Mouse (Mus musculus) MEL (cell line): ENCODE data around the gene Cdip1. TPM values are rescaled to one million over a fixed set of nuclear protein-coding genes. Genes with fewer than 3 reads are reported as not detected.

Experiments used
- DNase-seq: peaks from one replicate; pipeline ENCODE4 v3.0.0; 2011; ENCODE audit warnings: low read depth, low spot score
- H3K27ac ChIP-seq: 2 replicates; pipeline ENCODE4 v1.5.1; 2012; ENCODE audit warnings: low read depth, mild to moderate bottlenecking, control low read depth, low read length, moderate library complexity; ENCODE audit not compliant: control insufficient read depth
- H3K27me3 ChIP-seq, 2 experiments: fragments of 150-350 bp in 1 of 2; sonication (generic) in 1 of 2; 2 replicates each; pipeline ENCODE4 v1.6.1; 2012; ENCODE audit warnings: low read length in 2 of 2, mild to moderate bottlenecking in 2 of 2, improper control_type of control experiment in 1 of 2, moderate library complexity in 1 of 2; ENCODE audit not compliant: insufficient read depth in 2 of 2, control insufficient read depth in 1 of 2
- H3K36me3 ChIP-seq, 2 experiments: 2 replicates each; pipeline ENCODE4 v1.6.1; 2012 to 2014; ENCODE audit warnings: low read length in 2 of 2, improper control_type of control experiment in 1 of 2, inconsistent platforms in 1 of 2, mild to moderate bottlenecking in 1 of 2; ENCODE audit not compliant: insufficient read depth in 2 of 2, control insufficient read depth in 1 of 2
- H3K4me1 ChIP-seq, 2 experiments: fragments of 150-350 bp in 1 of 2; sonication (generic) in 1 of 2; 2 replicates each; pipeline ENCODE4 v1.6.1; 2012; ENCODE audit warnings: low read length in 2 of 2, improper control_type of control experiment in 1 of 2, mild to moderate bottlenecking in 1 of 2; ENCODE audit not compliant: insufficient read depth in 2 of 2, control insufficient read depth in 1 of 2
- H3K4me3 ChIP-seq, 2 experiments: fragments of 150-350 bp in 1 of 2; sonication (generic) in 1 of 2; 2 replicates each; pipeline ENCODE4 v1.5.1; 2012; ENCODE audit warnings: low read depth in 2 of 2, low read length in 2 of 2, mild to moderate bottlenecking in 2 of 2, moderate library complexity in 2 of 2, control low read depth in 1 of 2, improper control_type of control experiment in 1 of 2; ENCODE audit not compliant: control insufficient read depth in 1 of 2, insufficient read depth in 1 of 2
- H3K79me2 ChIP-seq: 2 replicates; pipeline ENCODE4 v1.6.1; 2012; ENCODE audit warnings: mild to moderate bottlenecking, low read length, moderate library complexity; ENCODE audit not compliant: control insufficient read depth, poor library complexity, insufficient read depth
- H3K9ac ChIP-seq: 2 replicates; pipeline ENCODE4 v1.6.1; 2012; ENCODE audit warnings: low read depth, mild to moderate bottlenecking, control low read depth, low read length, moderate library complexity; ENCODE audit not compliant: control insufficient read depth, poor library complexity, severe bottlenecking
- H3K9me3 ChIP-seq: fragments of 150-350 bp; sonication (generic); replicated peaks from 2 replicates; pipeline ENCODE4 v1.6.1; 2012; ENCODE audit warnings: mild to moderate bottlenecking, low read length, improper control_type of control experiment, moderate library complexity; ENCODE audit not compliant: insufficient read depth
- BHLHE40 ChIP-seq: IDR thresholded peaks from 2 replicates; pipeline ENCODE4 v1.6.1; 2012; ENCODE audit warnings: low read depth, mild to moderate bottlenecking, inconsistent platforms, low read length, improper control_type of control experiment, borderline replicate concordance
- CHD1 ChIP-seq: IDR thresholded peaks from 2 replicates; pipeline ENCODE4 v1.6.1; 2012; ENCODE audit warnings: low read depth, mild to moderate bottlenecking, inconsistent platforms, low read length, improper control_type of control experiment
- CHD2 ChIP-seq: IDR thresholded peaks from 2 replicates; pipeline ENCODE4 v1.6.1; 2011; ENCODE audit warnings: low read length, improper control_type of control experiment
- E2F4 ChIP-seq: IDR thresholded peaks from 2 replicates; pipeline ENCODE4 v1.6.1; 2011; ENCODE audit warnings: low read depth, low read length, improper control_type of control experiment, borderline replicate concordance
- ELF1 ChIP-seq: IDR thresholded peaks from 2 replicates; pipeline ENCODE4 v1.6.1; 2014; ENCODE audit warnings: low read depth, mild to moderate bottlenecking, inconsistent platforms, low read length, improper control_type of control experiment, moderate library complexity
- EP300 ChIP-seq, 2 experiments: IDR thresholded peaks; 2 replicates each; pipeline ENCODE4 v1.6.1; 2011; ENCODE audit warnings: improper control_type of control experiment in 2 of 2, low read length in 2 of 2, low read depth in 1 of 2, mild to moderate bottlenecking in 1 of 2
- ETS1 ChIP-seq: IDR thresholded peaks from 2 replicates; pipeline ENCODE4 v1.6.1; 2012; ENCODE audit warnings: low read depth, mild to moderate bottlenecking, inconsistent platforms, low read length, improper control_type of control experiment, moderate library complexity
- GABPA ChIP-seq: IDR thresholded peaks from 2 replicates; pipeline ENCODE4 v1.6.1; 2012; ENCODE audit warnings: low read depth, mild to moderate bottlenecking, inconsistent platforms, low read length, improper control_type of control experiment, moderate library complexity
- JUND ChIP-seq: IDR thresholded peaks from 2 replicates; pipeline ENCODE4 v1.6.1; 2011; ENCODE audit warnings: low read depth, mild to moderate bottlenecking, improper control_type of control experiment, low read length
- KAT2A ChIP-seq: conservative IDR thresholded peaks from 2 replicates; pipeline ENCODE4 v1.6.1; 2012; ENCODE audit warnings: low read depth, low read length, improper control_type of control experiment, inconsistent platforms
- MAFK ChIP-seq: IDR thresholded peaks from 2 replicates; pipeline ENCODE4 v1.6.1; 2011; ENCODE audit warnings: low read depth, mild to moderate bottlenecking, low read length, improper control_type of control experiment, borderline replicate concordance
- MAX ChIP-seq: IDR thresholded peaks from 2 replicates; pipeline ENCODE4 v1.6.1; 2011; ENCODE audit warnings: low read length, improper control_type of control experiment
- MAZ ChIP-seq: IDR thresholded peaks from 2 replicates; pipeline ENCODE4 v1.6.1; 2012; ENCODE audit warnings: low read depth, mild to moderate bottlenecking, inconsistent platforms, low read length, improper control_type of control experiment
- NRF1 ChIP-seq: IDR thresholded peaks from 2 replicates; pipeline ENCODE4 v1.6.1; 2014; ENCODE audit warnings: low read depth, mild to moderate bottlenecking, inconsistent platforms, low read length, improper control_type of control experiment, moderate library complexity; ENCODE audit not compliant: poor library complexity, insufficient read depth, severe bottlenecking
- POLR2AphosphoS2 ChIP-seq: IDR thresholded peaks from 2 replicates; pipeline ENCODE4 v1.6.1; 2011; ENCODE audit warnings: low read length, improper control_type of control experiment
- POLR2AphosphoS5 ChIP-seq: IDR thresholded peaks from 2 replicates; pipeline ENCODE4 v1.6.1; 2012; ENCODE audit warnings: low read depth, borderline replicate concordance, mild to moderate bottlenecking, inconsistent platforms, low read length, moderate library complexity, mixed read lengths
- RAD21 ChIP-seq: IDR thresholded peaks from 2 replicates; pipeline ENCODE4 v1.6.1; 2011; ENCODE audit warnings: mild to moderate bottlenecking, low read depth, low read length, improper control_type of control experiment
- RCOR1 ChIP-seq: IDR thresholded peaks from 2 replicates; pipeline ENCODE4 v1.6.1; 2012; ENCODE audit warnings: low read depth, mild to moderate bottlenecking, inconsistent platforms, low read length, improper control_type of control experiment
- SIN3A ChIP-seq: IDR thresholded peaks from 2 replicates; pipeline ENCODE4 v1.6.1; 2012; ENCODE audit warnings: low read length, improper control_type of control experiment, inconsistent platforms
- TCF12 ChIP-seq: IDR thresholded peaks from 2 replicates; pipeline ENCODE4 v1.6.1; 2014; ENCODE audit warnings: low read depth, mild to moderate bottlenecking, inconsistent platforms, low read length, improper control_type of control experiment, moderate library complexity
- ZC3H11A ChIP-seq: IDR thresholded peaks from 2 replicates; pipeline ENCODE4 v1.6.1; 2012; ENCODE audit warnings: low read depth, mild to moderate bottlenecking, inconsistent platforms, low read length, improper control_type of control experiment
- ZMIZ1 ChIP-seq: IDR thresholded peaks from 2 replicates; pipeline ENCODE4 v1.6.1; 2012; ENCODE audit warnings: low read depth, mild to moderate bottlenecking, inconsistent platforms, low read length, improper control_type of control experiment, moderate library complexity
- polyA plus RNA-seq, 2 experiments: library from polyadenylated mRNA; stranded (reverse) in 1 of 2; unstranded in 1 of 2; fragments of >175 nt in 1 of 2; fragments of >200 nt in 1 of 2; gene quantifications; 2 replicates each; pipeline versions ENCODE4 v1.2.1 to v1.2.4; 2012; ENCODE audit warnings: low replicate concordance in 2 of 2, low read depth in 1 of 2; ENCODE audit not compliant: insufficient read length in 2 of 2, insufficient read depth in 1 of 2, missing spikeins in 1 of 2
- total RNA-seq: library from RNA; depleted of rRNA; stranded (reverse); fragments of 300-350 nt; gene quantifications from 2 replicates; pipeline ENCODE4 v1.2.3, GENCODE M21; 2012

Gene Cdip1
- total and polyA plus RNA-seq, 3 experiments, result 24.8 to 97.8 (median 32.8) TPM

DNA sequence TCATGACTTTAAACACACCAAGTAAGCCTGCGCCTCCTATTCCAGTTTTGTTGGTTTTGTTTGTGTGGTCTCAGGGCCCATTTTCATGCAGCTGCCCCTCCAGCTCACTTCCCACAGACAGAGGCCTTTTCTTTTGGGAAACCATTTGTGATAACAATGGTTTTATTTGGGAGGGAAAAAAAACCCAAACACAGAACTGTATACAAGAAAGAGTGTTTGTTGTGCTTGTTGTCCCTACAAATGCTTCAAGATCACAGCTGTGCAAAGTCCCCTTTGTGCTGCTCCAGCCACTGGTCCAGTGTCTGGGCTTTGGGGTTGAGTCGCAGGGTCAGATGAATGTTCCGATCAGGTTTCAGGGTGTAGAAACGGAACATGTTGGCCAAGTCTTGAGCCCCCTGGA lies 78.9 kb downstream of the Cdip1 start:
- TF ChIP-seq NRF1 (no peak), RAD21 (no peak), JUND (no peak), KAT2A (no peak), ZC3H11A (no peak), MAX (no peak), POLR2AphosphoS2 (no peak), E2F4 (no peak), POLR2AphosphoS5 (no peak), CHD2 (no peak), MAFK (no peak), ZMIZ1 (no peak), RCOR1 (no peak), TCF12 (no peak), MAZ (no peak), ETS1 (no peak), ELF1 (no peak), GABPA (no peak)
- no peaks in the 10 kb centered on the region for H3K9me3 ChIP-seq
- H3K9ac ChIP-seq, result no peak overlapping the region
- no peak overlapping the region for H3K4me3 ChIP-seq
- H3K36me3 ChIP-seq, result peaks cover 0 to 15% of the 10 kb centered on the region in 2 experiments; a peak in 2 of 4 replicates
- H3K27me3 ChIP-seq, result no peaks in the 10 kb centered on the region
- H3K4me1 ChIP-seq, result no peaks in the 10 kb centered on the region
- no peaks in the 10 kb centered on the region; the same call in 1 of the 2 replicates for H3K79me2 ChIP-seq
- no peak overlapping the region for H3K27ac ChIP-seq
- DNase-seq, result no peak

DNA sequence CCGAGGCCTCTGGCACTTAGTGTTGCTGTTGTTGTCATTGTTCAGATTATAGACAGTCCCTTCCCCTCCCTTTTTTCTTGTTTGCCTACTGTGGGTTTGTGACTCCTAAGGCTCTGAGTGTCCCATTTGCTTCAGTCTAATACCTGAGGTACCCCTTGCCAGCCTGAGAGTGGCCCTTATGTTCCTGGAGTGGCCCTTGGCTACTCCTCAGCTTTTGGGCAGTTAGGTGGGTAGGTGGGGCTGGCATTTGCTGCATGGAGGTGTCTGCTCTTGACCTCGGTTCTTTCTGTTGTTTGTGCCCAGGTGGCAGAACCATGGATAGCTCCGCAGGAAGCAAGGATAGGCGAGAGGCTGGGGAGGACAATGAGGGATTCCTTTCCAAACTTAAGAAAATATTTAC lies 84.6 kb downstream of the Cdip1 start:
- no peak for DNase-seq
- H3K27ac ChIP-seq, result no peak overlapping the region
- H3K27me3 ChIP-seq, result no peaks in the 10 kb centered on the region
- no peaks in the 10 kb centered on the region for H3K9me3 ChIP-seq
- TF ChIP-seq SIN3A (0 out of 2 replicates have a peak, but pooled peaks have one; percentile 26), ZMIZ1 (no peak), EP300 (IDR thresholded peaks at IDR 0.05; ENCODE audit: low read depth in 1 of 2, low read length in 2 of 2) (no peak), CHD1 (no peak), MAZ (no peak), BHLHE40 (no peak)
- H3K4me1 ChIP-seq, result no peaks in the 10 kb centered on the region
- H3K9ac ChIP-seq, result no peak overlapping the region
- H3K4me3 ChIP-seq, result no peak overlapping the region
- H3K36me3 ChIP-seq, result peaks cover 0 to 40% of the 10 kb centered on the region in 2 experiments; a peak in 2 of 4 replicates
- H3K79me2 ChIP-seq, result no peaks in the 10 kb centered on the region
